16 mouse cellular contexts compared by ENCODE assay signal in the genomic region with DNA sequence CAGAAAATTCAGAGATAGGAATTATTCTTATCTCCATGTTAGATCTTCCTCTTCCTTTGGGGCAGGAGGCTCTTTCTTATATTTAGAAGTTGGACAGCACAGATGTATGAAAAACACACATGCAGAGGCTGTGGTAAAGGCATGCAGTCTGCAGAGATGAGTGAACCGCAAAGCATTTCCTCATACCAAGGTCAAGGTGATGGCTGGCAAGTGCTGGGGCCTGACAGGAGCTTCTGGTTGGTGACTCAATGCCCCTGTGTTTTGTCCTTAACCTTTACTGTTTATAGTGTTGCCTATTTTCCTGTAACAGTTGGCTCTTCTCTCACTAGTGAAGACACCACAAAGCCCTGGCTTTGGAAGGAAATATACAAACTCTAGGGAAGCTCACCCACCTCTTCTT.
A peak's percentile ranks its signal among the peaks of the same experiment; 100 is the strongest.
DNase-seq lines count a peak whose midpoint lies in the region.
"Had no signal": no experiment of that assay in that cellular context is flagged by ENCODE, and none has a peak within 500 bp of the region (broad histone marks: within the 10 kb centered on the region; RNA-seq: fewer than 3 reads in every experiment).

No protein-coding gene starts in this region.

- peak; percentile 81 to 92 for DNase-seq in adrenal gland, adult (ENCODE audit: inconsistent age in 2 of 2, low spot score in 1 of 2)
- DNase-seq in adrenal gland, postnatal 4 days (ENCODE audit: low spot score in 2 of 2): no peak
- peak; percentile 46 for DNase-seq in adrenal gland, postnatal 10 days
- peak; percentile 67 to 78 for DNase-seq in adrenal gland, postnatal 36 days
- DNase-seq in cerebellum, postnatal 36 days: no peak
- no peak for DNase-seq in layer of hippocampus, postnatal 25 days (ENCODE audit: extremely low spot score in 1 of 2, low spot score in 1 of 2)
- DNase-seq: cerebellum, adult 11 months; cerebellum, adult 2 months; cerebellum, adult 9-11 months; cerebellum, postnatal 25 days; embryo, embryonic 11 days; gastrocnemius, postnatal 25 days; heart, adult 18-20 months; heart, postnatal 10 days; heart, postnatal 36 days; kidney, adult 11 months had no signal

Comparison
In these comparisons a context has a peak if more than half of its experiments do, and no peak if none do; other contexts are left out.
1. DNase-seq: peak in adrenal gland, adult (2 of 2), adrenal gland, postnatal 10 days (single experiment) and adrenal gland, postnatal 36 days (2 of 2); none in adrenal gland, postnatal 4 days (0 of 2), cerebellum, postnatal 36 days (0 of 2) and layer of hippocampus, postnatal 25 days (0 of 2).